In genomic region chr6:85518091-85518693, GRCm38 (mm10) we compare ENCODE assay signal across 14 mouse cellular contexts. TPM values are rescaled to one million over a fixed set of nuclear protein-coding genes. Genes with fewer than 3 reads are reported as not detected.
DNase-seq lines count a peak whose midpoint lies in the region; ATAC-seq and TF ChIP-seq lines count a peak whose summit lies in the region.
"Had no signal": no experiment of that assay in that cellular context is flagged by ENCODE, and none has a peak within 500 bp of the region (broad histone marks: within the 10 kb centered on the region; RNA-seq: fewer than 3 reads in every experiment).

No protein-coding gene starts in this region.

- no peak overlapping the region for H3K4me2 ChIP-seq in forebrain, embryonic 11.5 days (ENCODE audit: low read depth, low read length, severe bottlenecking)
- no peak overlapping the region for H3K4me2 ChIP-seq in hindbrain, embryonic 11.5 days (replicated peaks; ENCODE audit: low read depth, low read length)
- H3K4me2 ChIP-seq in midbrain, embryonic 11.5 days = no peak overlapping the region
- H3K4me2 ChIP-seq: embryonic facial prominence, embryonic 12.5 days; liver, embryonic 12.5 days had no signal

- no peak for ATAC-seq in forebrain, embryonic 11.5 days (replicated peaks; ENCODE audit: low FRiP score)
- ATAC-seq in hindbrain, embryonic 11.5 days (ENCODE audit: low FRiP score) = no peak
- peak; percentile 54; the same call in 1 of the 2 replicates for ATAC-seq in midbrain, embryonic 11.5 days (ENCODE audit: low FRiP score)
- ATAC-seq: liver, embryonic 12.5 days had no signal

- H3K9ac ChIP-seq in forebrain, embryonic 11.5 days (ENCODE audit: low read length) = no peak overlapping the region
- H3K9ac ChIP-seq in hindbrain, embryonic 11.5 days (ENCODE audit: low read depth, low read length) = no peak overlapping the region
- H3K9ac ChIP-seq in midbrain, embryonic 11.5 days (ENCODE audit: low read length) = peak overlapping the region; percentile 30; the same call in 1 of the 2 replicates
- H3K9ac ChIP-seq: embryonic facial prominence, embryonic 12.5 days; liver, embryonic 12.5 days had no signal

- TF ChIP-seq POLR2A in lung, adult 2 months (IDR thresholded peaks at IDR 0.05; ENCODE audit: borderline replicate concordance, extremely low read depth, low read depth, low read length) = no peak

- H3K4me3 ChIP-seq in forebrain, embryonic 11.5 days (ENCODE audit: low read depth, low read length) = no peak overlapping the region
- no peak overlapping the region for H3K4me3 ChIP-seq in forebrain, embryonic 10.5 days
- no peak overlapping the region for H3K4me3 ChIP-seq in hindbrain, embryonic 11.5 days (ENCODE audit: low read depth, low read length)
- H3K4me3 ChIP-seq in midbrain, embryonic 11.5 days (ENCODE audit: low read depth, low read length) = no peak overlapping the region
- H3K4me3 ChIP-seq in heart, embryonic 10.5 days = no peak overlapping the region
- H3K4me3 ChIP-seq in lung, adult 2 months (replicated peaks; ENCODE audit: extremely low read depth, low read depth, low read length) = no peak overlapping the region
- H3K4me3 ChIP-seq: embryonic facial prominence, embryonic 12.5 days; liver, embryonic 12.5 days had no signal

- no peaks in the 10 kb centered on the region for H3K9me3 ChIP-seq in forebrain, embryonic 11.5 days (ENCODE audit: control insufficient read depth, low read length)
- H3K9me3 ChIP-seq in forebrain, embryonic 10.5 days = no peaks in the 10 kb centered on the region
- no peaks in the 10 kb centered on the region for H3K9me3 ChIP-seq in hindbrain, embryonic 11.5 days (ENCODE audit: control insufficient read depth, low read length)
- no peaks in the 10 kb centered on the region for H3K9me3 ChIP-seq in midbrain, embryonic 11.5 days (ENCODE audit: control insufficient read depth, low read length)
- H3K9me3 ChIP-seq in heart, embryonic 10.5 days = no peaks in the 10 kb centered on the region
- H3K9me3 ChIP-seq: embryonic facial prominence, embryonic 12.5 days; liver, embryonic 12.5 days had no signal

- H3K36me3 ChIP-seq in forebrain, embryonic 11.5 days (ENCODE audit: control insufficient read depth, insufficient read depth, low read length) = no peaks in the 10 kb centered on the region
- H3K36me3 ChIP-seq in forebrain, embryonic 10.5 days (replicated peaks) = no peaks in the 10 kb centered on the region
- no peaks in the 10 kb centered on the region for H3K36me3 ChIP-seq in hindbrain, embryonic 11.5 days (ENCODE audit: control insufficient read depth, insufficient read depth, low read length)
- H3K36me3 ChIP-seq in midbrain, embryonic 11.5 days (ENCODE audit: control insufficient read depth, insufficient read depth, low read length) = no peaks in the 10 kb centered on the region
- no peaks in the 10 kb centered on the region for H3K36me3 ChIP-seq in heart, embryonic 10.5 days
- H3K36me3 ChIP-seq: embryonic facial prominence, embryonic 12.5 days; liver, embryonic 12.5 days had no signal

- peaks cover 4% of the 10 kb centered on the region for H3K4me1 ChIP-seq in forebrain, embryonic 11.5 days (replicated peaks; ENCODE audit: control insufficient read depth, insufficient read depth, low read length)
- peaks cover 15% of the 10 kb centered on the region for H3K4me1 ChIP-seq in forebrain, embryonic 10.5 days
- peaks cover 5% of the 10 kb centered on the region for H3K4me1 ChIP-seq in hindbrain, embryonic 11.5 days (replicated peaks; ENCODE audit: control insufficient read depth, insufficient read depth, low read length)
- peaks cover 10% of the 10 kb centered on the region for H3K4me1 ChIP-seq in midbrain, embryonic 11.5 days (ENCODE audit: control insufficient read depth, insufficient read depth, low read length)
- peaks cover 5% of the 10 kb centered on the region for H3K4me1 ChIP-seq in heart, embryonic 10.5 days
- H3K4me1 ChIP-seq in lung, adult 2 months (ENCODE audit: control insufficient read depth, insufficient read depth, low read length) = no peaks in the 10 kb centered on the region

- 61% methylated on average over 5 of the region's 5 CpGs for WGBS in forebrain, embryonic 11.5 days
- 61% methylated on average over 5 of the region's 5 CpGs for WGBS in forebrain, embryonic 10.5 days
- 37% methylated on average over 5 of the region's 5 CpGs for WGBS in hindbrain, embryonic 11.5 days
- 40% methylated on average over 5 of the region's 5 CpGs for WGBS in midbrain, embryonic 11.5 days
- WGBS in heart, embryonic 10.5 days = 52% methylated on average over 5 of the region's 5 CpGs
- 53% methylated on average over 5 of the region's 5 CpGs for WGBS in lung, adult 2 months

- no peak for TF ChIP-seq CTCF in lung, adult 2 months (IDR thresholded peaks at IDR 0.05; ENCODE audit: insufficient read depth, low read length)

- H3K27me3 ChIP-seq in forebrain, embryonic 11.5 days (ENCODE audit: control insufficient read depth, insufficient read depth, low read length) = peaks cover 17% of the 10 kb centered on the region
- H3K27me3 ChIP-seq in forebrain, embryonic 10.5 days (ENCODE audit: poor library complexity, severe bottlenecking) = peaks cover 42% of the 10 kb centered on the region
- H3K27me3 ChIP-seq in hindbrain, embryonic 11.5 days (ENCODE audit: control insufficient read depth, insufficient read depth, low read length) = peaks cover 26% of the 10 kb centered on the region
- peaks cover 20% of the 10 kb centered on the region for H3K27me3 ChIP-seq in midbrain, embryonic 11.5 days (ENCODE audit: control insufficient read depth, insufficient read depth, low read length)
- peaks cover 56% of the 10 kb centered on the region for H3K27me3 ChIP-seq in heart, embryonic 10.5 days (ENCODE audit: insufficient read depth, poor library complexity, severe bottlenecking)

- DNase-seq in forebrain, embryonic 11.5 days (ENCODE audit: low spot score) = peak; percentile 49
- no peak for DNase-seq in forebrain, embryonic 10.5 days (ENCODE audit: extremely low spot score, low spot score)
- peak; percentile 35 for DNase-seq in hindbrain, embryonic 11.5 days (ENCODE audit: low spot score)
- no peak for DNase-seq in midbrain, embryonic 11.5 days (ENCODE audit: low spot score, missing footprints)
- DNase-seq in right cerebral cortex, postnatal 25 days = peak; percentile 46
- DNase-seq in heart, embryonic 10.5 days (ENCODE audit: low spot score) = no peak
- no peak for DNase-seq in adipocyte (ENCODE audit: low spot score)
- DNase-seq in lung, adult 2 months = no peak
- DNase-seq: adrenal gland, adult 2 months had no signal

- no peak overlapping the region for H3K27ac ChIP-seq in forebrain, embryonic 11.5 days (ENCODE audit: low read depth, low read length)
- H3K27ac ChIP-seq in forebrain, embryonic 10.5 days = no peak overlapping the region
- no peak overlapping the region for H3K27ac ChIP-seq in hindbrain, embryonic 11.5 days (ENCODE audit: low read depth, low read length)
- H3K27ac ChIP-seq in midbrain, embryonic 11.5 days (ENCODE audit: low read depth, low read length) = no peak overlapping the region
- H3K27ac ChIP-seq in heart, embryonic 10.5 days = no peak overlapping the region
- H3K27ac ChIP-seq: embryonic facial prominence, embryonic 12.5 days; kidney, postnatal 0 days; liver, embryonic 12.5 days had no signal

RNA-seq across cellular contexts. Expression of gene Egr4, which starts 4.8 kb away (rescaled TPM):
- not detected in 2 replicates for polyA plus RNA-seq in forebrain, embryonic 11.5 days (2014; fragmentation: Nextera tagmentation; extraction: Ambion mirVana)
- not detected in 2 replicates for polyA plus RNA-seq in forebrain, embryonic 10.5 days (2016; fragmentation: Nextera tagmentation; extraction: Ambion mirVana)
- not detected in 2 replicates for polyA plus RNA-seq in hindbrain, embryonic 11.5 days (2014; fragmentation: Nextera tagmentation; extraction: Ambion mirVana)
- not detected in 2 replicates for polyA plus RNA-seq in midbrain, embryonic 11.5 days (2014; fragmentation: Nextera tagmentation; extraction: Ambion mirVana)
- polyA plus RNA-seq in heart, embryonic 10.5 days (2016; fragmentation: Nextera tagmentation; extraction: Ambion mirVana) = not detected in 2 replicates
- not detected in 2 replicates for polyA plus RNA-seq in lung, adult 2 months (2012; rRNA removed)
- polyA plus RNA-seq: adrenal gland, adult 2 months; embryonic facial prominence, embryonic 12.5 days; gonadal fat pad, adult 2 months; kidney, postnatal 0 days; liver, embryonic 12.5 days; stomach, embryonic 14.5 days had no signal

RNA-seq across cellular contexts. Expression of gene Fbxo41, which starts 15.4 kb away (rescaled TPM):
- polyA plus RNA-seq in forebrain, embryonic 11.5 days (2014; fragmentation: Nextera tagmentation; extraction: Ambion mirVana) = 0.93 and 1.1 TPM in 2 replicates
- polyA plus RNA-seq in forebrain, embryonic 10.5 days (2016; fragmentation: Nextera tagmentation; extraction: Ambion mirVana) = 0.48 and 0.64 TPM in 2 replicates
- 0.89 and 0.93 TPM in 2 replicates for polyA plus RNA-seq in hindbrain, embryonic 11.5 days (2014; fragmentation: Nextera tagmentation; extraction: Ambion mirVana)
- 0.79 and 1.1 TPM in 2 replicates for polyA plus RNA-seq in midbrain, embryonic 11.5 days (2014; fragmentation: Nextera tagmentation; extraction: Ambion mirVana)
- polyA plus RNA-seq in heart, embryonic 10.5 days (2016; fragmentation: Nextera tagmentation; extraction: Ambion mirVana) = 0.04 and 0.13 TPM in 2 replicates
- polyA plus RNA-seq in lung, adult 2 months (2012; rRNA removed) = 0.07 and 0.09 TPM in 2 replicates

Comparison
In these comparisons a context has a peak if more than half of its experiments do, and no peak if none do; other contexts are left out.
1. DNase-seq: peak in forebrain, embryonic 11.5 days (single experiment), hindbrain, embryonic 11.5 days (single experiment) and right cerebral cortex, postnatal 25 days (single experiment); none in forebrain, embryonic 10.5 days (single experiment), midbrain, embryonic 11.5 days (single experiment), heart, embryonic 10.5 days (single experiment), adipocyte (single experiment) and lung, adult 2 months (single experiment).